Mouse (Mus musculus): ENCODE results near the gene Cr2. TPM values are rescaled to one million over a fixed set of nuclear protein-coding genes. Genes with fewer than 3 reads are reported as not detected.
A peak's percentile ranks its signal among the peaks of the same experiment; 100 is the strongest.

The Cr2 gene
- polyA plus RNA-seq, 1 experiment, result 0.55 TPM

- no peak for DNase-seq
- no peaks in the 10 kb centered on the region for H3K27me3 ChIP-seq (ENCODE audit: control insufficient read depth, insufficient read depth, low read length)
- 96% methylated on average over 4 of the region's 4 CpGs for WGBS
- no peak for TF ChIP-seq CTCF (IDR thresholded peaks at IDR 0.05; ENCODE audit: borderline replicate concordance, control insufficient read depth, extremely low read depth, insufficient read depth, low read length, poor library complexity)
- no peak for TF ChIP-seq POLR2A (IDR thresholded peaks at IDR 0.05; ENCODE audit: control insufficient read depth, extremely low read depth, insufficient read depth, low read length, poor library complexity)
- H3K4me1 ChIP-seq (replicated peaks; ENCODE audit: control insufficient read depth, insufficient read depth, low read length), result no peaks in the 10 kb centered on the region
- no peak overlapping the region for H3K4me3 ChIP-seq (ENCODE audit: control insufficient read depth, insufficient read depth, low read length)
- H3K36me3 ChIP-seq (ENCODE audit: control insufficient read depth, insufficient read depth, low read length), result peaks cover 23% of the 10 kb centered on the region
- H3K27ac ChIP-seq (ENCODE audit: control insufficient read depth, insufficient read depth, low read length), result no peak overlapping the region
Measured at GRCm38 (mm10) chr1:195100693-195101092, 75.8 kb downstream of the Cr2 start.

DNA sequence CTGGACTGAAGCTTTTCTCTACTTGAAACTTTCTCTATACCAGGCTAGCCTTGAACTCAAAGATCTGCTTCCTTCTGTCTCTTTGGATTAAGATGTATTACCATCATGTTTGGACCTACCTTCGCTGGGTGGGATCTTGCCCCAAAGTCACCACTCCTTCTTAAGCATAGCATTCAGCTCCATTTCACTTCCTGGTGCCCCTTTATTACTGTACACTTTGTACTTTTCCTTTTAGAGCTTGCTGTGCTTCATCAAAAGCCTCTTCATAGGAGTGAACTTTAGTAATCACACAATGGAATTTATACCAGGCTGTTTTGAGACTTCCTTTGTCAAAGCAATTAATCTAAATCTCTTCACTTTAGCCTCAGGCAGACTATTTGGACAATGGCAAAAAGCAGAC is 78.5 kb downstream of the Cr2 start:
- DNase-seq, result no peak
- 94% methylated on average over 1 of the region's 1 CpGs for WGBS
- Histone ChIP-seq H3K27me3 (ENCODE audit: control insufficient read depth, insufficient read depth, low read length) (no peaks in the 10 kb centered on the region), H3K4me1 (replicated peaks; ENCODE audit: control insufficient read depth, insufficient read depth, low read length) (no peaks in the 10 kb centered on the region), H3K36me3 (ENCODE audit: control insufficient read depth, insufficient read depth, low read length) (peaks cover 8% of the 10 kb centered on the region; the same call in 1 of the 2 replicates), H3K4me3 (ENCODE audit: control insufficient read depth, insufficient read depth, low read length) (no peak overlapping the region), H3K27ac (ENCODE audit: control insufficient read depth, insufficient read depth, low read length) (no peak overlapping the region)
- TF ChIP-seq CTCF (IDR thresholded peaks at IDR 0.05; ENCODE audit: borderline replicate concordance, control insufficient read depth, extremely low read depth, insufficient read depth, low read length, poor library complexity) (no peak), POLR2A (IDR thresholded peaks at IDR 0.05; ENCODE audit: control insufficient read depth, extremely low read depth, insufficient read depth, low read length, poor library complexity) (no peak)

DNA sequence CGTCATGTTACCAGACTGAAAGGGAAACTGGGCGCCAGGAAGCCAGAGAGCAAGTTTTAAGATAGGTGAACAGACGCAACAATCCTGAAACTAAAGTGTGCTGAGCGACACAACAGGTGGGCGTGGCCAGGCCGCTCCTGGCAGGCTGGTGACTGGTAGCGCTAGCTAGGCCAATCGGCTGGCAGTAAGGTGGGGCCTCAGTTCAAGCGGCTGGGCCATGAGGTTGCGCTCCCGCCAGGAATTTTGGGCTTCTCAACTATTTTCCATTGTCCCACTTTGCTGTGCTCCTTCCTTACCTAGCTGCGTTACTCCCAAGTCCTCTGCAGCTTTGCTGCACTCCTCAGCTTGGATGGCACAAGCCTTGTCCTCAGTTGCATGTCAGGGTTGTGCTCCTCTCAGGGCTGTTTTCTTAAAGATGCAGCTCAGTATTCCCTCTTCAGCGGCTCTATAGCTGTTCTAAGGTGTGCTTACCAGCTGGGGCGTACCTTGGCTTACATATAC is 84.2 kb downstream of the Cr2 start, which contains the start of gene Cd46:
TSS of gene Cd46 (minus strand) at position 30 of the 501 bp plus-strand sequence.
- peak within 1 kb of the TSS; percentile 69 for H3K27ac ChIP-seq (ENCODE audit: control insufficient read depth, insufficient read depth, low read length)
- peak; percentile 73 for DNase-seq
- WGBS, result 5% methylated on average over 14 of the region's 14 CpGs
- no peaks in the 10 kb centered on the region for H3K36me3 ChIP-seq (ENCODE audit: control insufficient read depth, insufficient read depth, low read length)
- TF ChIP-seq CTCF (IDR thresholded peaks at IDR 0.05; ENCODE audit: borderline replicate concordance, control insufficient read depth, extremely low read depth, insufficient read depth, low read length, poor library complexity) (no peak), POLR2A (IDR thresholded peaks at IDR 0.05; ENCODE audit: control insufficient read depth, extremely low read depth, insufficient read depth, low read length, poor library complexity) (no peak)
- H3K27me3 ChIP-seq (ENCODE audit: control insufficient read depth, insufficient read depth, low read length), result no peaks in the 10 kb centered on the region
- peak within 1 kb of the TSS; percentile 70 for H3K4me3 ChIP-seq (ENCODE audit: control insufficient read depth, insufficient read depth, low read length)
- peaks cover 6% of the 10 kb centered on the region; the same call in 1 of the 2 replicates for H3K4me1 ChIP-seq (replicated peaks; ENCODE audit: control insufficient read depth, insufficient read depth, low read length)

DNA sequence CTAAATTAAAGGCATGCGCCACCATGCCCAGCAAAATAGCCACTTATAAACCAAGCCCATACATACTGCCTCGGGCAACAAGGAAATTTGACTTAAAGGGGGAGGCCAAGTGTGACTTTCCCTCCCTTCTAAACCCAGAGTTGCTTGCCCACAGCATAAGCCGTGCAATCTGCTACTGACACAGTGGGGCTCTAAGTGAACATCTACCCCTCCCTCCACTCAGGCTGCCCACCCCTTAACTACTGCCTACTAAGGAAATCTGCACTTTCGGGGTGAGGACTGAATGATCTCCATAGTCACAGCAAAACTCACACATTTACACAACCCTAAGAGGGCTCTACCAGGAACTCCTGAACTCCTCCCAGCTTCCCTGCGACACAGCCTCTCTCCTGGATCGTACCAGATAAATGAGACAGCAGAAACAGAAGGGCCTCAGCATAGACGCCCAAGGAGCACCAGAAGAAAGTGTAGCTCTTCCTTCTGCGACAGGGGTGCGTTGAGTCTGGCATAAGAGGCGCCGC is 84.8 kb downstream of the Cr2 start:
- Histone ChIP-seq H3K27ac (ENCODE audit: control insufficient read depth, insufficient read depth, low read length) (peak overlapping the region; percentile 69), H3K4me3 (ENCODE audit: control insufficient read depth, insufficient read depth, low read length) (peak overlapping the region; percentile 70), H3K27me3 (ENCODE audit: control insufficient read depth, insufficient read depth, low read length) (no peaks in the 10 kb centered on the region), H3K36me3 (ENCODE audit: control insufficient read depth, insufficient read depth, low read length) (no peaks in the 10 kb centered on the region), H3K4me1 (replicated peaks; ENCODE audit: control insufficient read depth, insufficient read depth, low read length) (peaks cover 6% of the 10 kb centered on the region; the same call in 1 of the 2 replicates)
- no peak for TF ChIP-seq CTCF (IDR thresholded peaks at IDR 0.05; ENCODE audit: borderline replicate concordance, control insufficient read depth, extremely low read depth, insufficient read depth, low read length, poor library complexity)
- TF ChIP-seq POLR2A (IDR thresholded peaks at IDR 0.05; ENCODE audit: control insufficient read depth, extremely low read depth, insufficient read depth, low read length, poor library complexity), result no peak
- no peak for DNase-seq
- 15% methylated on average over 11 of the region's 11 CpGs for WGBS

Other genes with a start within 250 kb of the Cr2 start
- gene Cd34, start 237.9 kb downstream of the Cr2 start, polyA plus RNA-seq (2012; rRNA removed), result 14.2 and 20.1 TPM in 2 replicates
- 1.6 and 2.0 TPM in 2 replicates for gene Cd46, start 84.5 kb downstream of the Cr2 start, polyA plus RNA-seq (2012; rRNA removed)
- 54.0 and 66.8 TPM in 2 replicates for gene Cr1l, start 45.1 kb downstream of the Cr2 start, polyA plus RNA-seq (2012; rRNA removed)